Mouse (Mus musculus) liver, embryonic 14.5 days (tissue): ENCODE results near the gene Zic1.

Source experiments
- CTCF ChIP-seq: IDR thresholded peaks from 2 replicates; pipeline ENCODE4 v1.5.1; 2016; ENCODE audit warnings: antibody characterized with exemption, low read depth, control low read depth
- EP300 ChIP-seq: IDR thresholded peaks from 2 replicates; pipeline ENCODE4 v1.6.1; 2016; ENCODE audit warnings: antibody characterized with exemption, low read depth

GRCm38 (mm10) chr9:91371608-91372007, 6.0 kb upstream of the Zic1 start:
- TF ChIP-seq CTCF, result no peak
- TF ChIP-seq EP300, result no peak
